Mouse (Mus musculus): ENCODE measurements around the gene Sh3pxd2b.
A peak's percentile ranks its signal among the peaks of the same experiment; 100 is the strongest.

Sh3pxd2b gene

GRCm38 (mm10) chr11:32342770-32343191 lies 4.8 kb upstream of the Sh3pxd2b start:
- peak; percentile 50 for DNase-seq

GRCm38 (mm10) chr11:32343350-32343749 lies 4.3 kb upstream of the Sh3pxd2b start:
- no peak for DNase-seq

- no peak for DNase-seq
Observed at GRCm38 (mm10) chr11:32345504-32346297, 1.9 kb upstream of the Sh3pxd2b start.

GRCm38 (mm10) chr11:32347264-32347606 lies 385 bp upstream of the Sh3pxd2b start:
- DNase-seq: no peak

- DNase-seq: no peak
Observed at GRCm38 (mm10) chr11:32348433-32349283, 1.0 kb downstream of the Sh3pxd2b start.

GRCm38 (mm10) chr11:32349284-32349953 lies 1.8 kb downstream of the Sh3pxd2b start:
- peak; percentile 11 for DNase-seq

- no peak for DNase-seq
Observed at GRCm38 (mm10) chr11:32352946-32353345, 5.3 kb downstream of the Sh3pxd2b start.

- no peak for DNase-seq
Observed at GRCm38 (mm10) chr11:32355377-32355776, 7.8 kb downstream of the Sh3pxd2b start.

- no peak for DNase-seq
Observed at GRCm38 (mm10) chr11:32357686-32358085, 10.1 kb downstream of the Sh3pxd2b start.

- no peak for DNase-seq
Observed at GRCm38 (mm10) chr11:32358399-32358798, 10.8 kb downstream of the Sh3pxd2b start.

GRCm38 (mm10) chr11:32359566-32359965 lies 11.9 kb downstream of the Sh3pxd2b start:
- DNase-seq: no peak

GRCm38 (mm10) chr11:32361774-32362173 lies 14.2 kb downstream of the Sh3pxd2b start:
- DNase-seq: no peak

- no peak for DNase-seq
Observed at GRCm38 (mm10) chr11:32363188-32363587, 15.6 kb downstream of the Sh3pxd2b start.

GRCm38 (mm10) chr11:32363610-32364220 lies 16.1 kb downstream of the Sh3pxd2b start:
- DNase-seq: no peak

GRCm38 (mm10) chr11:32364375-32364774 lies 16.8 kb downstream of the Sh3pxd2b start:
- no peak for DNase-seq

- no peak for DNase-seq
Observed at GRCm38 (mm10) chr11:32365498-32365897, 17.9 kb downstream of the Sh3pxd2b start.

- DNase-seq: no peak
Observed at GRCm38 (mm10) chr11:32367056-32367455, 19.4 kb downstream of the Sh3pxd2b start.

- no peak for DNase-seq
Observed at GRCm38 (mm10) chr11:32368986-32369385, 21.4 kb downstream of the Sh3pxd2b start.

GRCm38 (mm10) chr11:32370881-32371280 lies 23.3 kb downstream of the Sh3pxd2b start:
- DNase-seq: no peak

GRCm38 (mm10) chr11:32373266-32374026 lies 25.8 kb downstream of the Sh3pxd2b start:
- no peak for DNase-seq

- no peak for DNase-seq
Observed at GRCm38 (mm10) chr11:32374027-32374589, 26.5 kb downstream of the Sh3pxd2b start.

- no peak for DNase-seq
Observed at GRCm38 (mm10) chr11:32375104-32375535, 27.5 kb downstream of the Sh3pxd2b start.

All from kidney, adult 18-20 months (tissue).